Mouse (Mus musculus) forebrain, postnatal 0 days (tissue): ENCODE measurements at regions not wholly inside any gene's neighbourhood (a gene's known extent, or its start where the extent isn't known, plus 50 kb on each side); places are given as distances from the start of the nearest gene placed in this dataset.

ENCODE experiments used
- ATAC-seq: fragments of 200-750 bp; cut with Nextera tagmentation; 2 replicates; pipeline ENCODE4 v1.8.0; 2017; ENCODE audit warnings: mild to moderate bottlenecking, moderate library complexity
- DNase-seq: peaks from one replicate; pipeline ENCODE4 v3.0.0-alpha.2; 2015
- H3K27ac ChIP-seq: fragments of 300-500 bp; sonication (generic); 2 replicates; pipeline ENCODE4 v1.5.1; 2014; ENCODE audit warnings: low read depth, mild to moderate bottlenecking, antibody characterized with exemption, low read length, moderate library complexity, mixed read lengths
- H3K27me3 ChIP-seq: fragments of 300-500 bp; sonication (generic); 2 replicates; pipeline ENCODE4 v1.6.1; 2014; ENCODE audit warnings: mild to moderate bottlenecking, low read length, mixed read lengths; ENCODE audit not compliant: insufficient read depth
- H3K36me3 ChIP-seq: fragments of 300-500 bp; sonication (generic); 2 replicates; pipeline ENCODE4 v1.6.1; 2014; ENCODE audit warnings: mild to moderate bottlenecking, moderate library complexity; ENCODE audit not compliant: insufficient read depth
- H3K4me1 ChIP-seq: fragments of 300-500 bp; sonication (generic); 2 replicates; pipeline ENCODE4 v1.6.1; 2014; ENCODE audit warnings: antibody characterized with exemption; ENCODE audit not compliant: insufficient read depth
- H3K4me2 ChIP-seq: fragments of 300-500 bp; sonication (generic); 2 replicates; pipeline ENCODE4 v1.6.1; 2014; ENCODE audit warnings: low read depth, mild to moderate bottlenecking, moderate library complexity
- H3K4me3 ChIP-seq: fragments of 300-500 bp; sonication (generic); 2 replicates; pipeline ENCODE4 v1.5.1; 2014; ENCODE audit warnings: low read depth, low read length, mixed read lengths
- H3K9ac ChIP-seq: fragments of 300-500 bp; sonication (generic); 2 replicates; pipeline ENCODE4 v1.6.1; 2014; ENCODE audit warnings: mild to moderate bottlenecking
- H3K9me3 ChIP-seq: fragments of 300-500 bp; sonication (generic); 2 replicates; pipeline ENCODE4 v1.6.1; 2016; ENCODE audit warnings: low read length
- CTCF ChIP-seq: sonication (generic); IDR thresholded peaks from 2 replicates; pipeline ENCODE4 v1.5.1; 2016; ENCODE audit warnings: antibody characterized with exemption, control low read depth, low read depth
- WGBS: fragments of 180-500 bp; shearing (Covaris S2); extraction: QIAGEN DNeasy Blood & Tissue Kit; methylation state at CpG from one replicate; pipeline ENCODE4 v1.1.7; 2014; 5-methylcytosine and 5-hydroxymethylcytosine counted together

- ATAC-seq (peak; percentile 78; the same call in 1 of the 2 replicates), DNase-seq (peak; percentile 13)
- H3K9me3 ChIP-seq = no peaks in the 10 kb centered on the region
- H3K27ac ChIP-seq = no peak overlapping the region
- no peaks in the 10 kb centered on the region for H3K27me3 ChIP-seq
- H3K4me2 ChIP-seq = no peak overlapping the region
- TF ChIP-seq CTCF = no peak
- WGBS = 8% methylated on average over 1 of the region's 1 CpGs
- H3K36me3 ChIP-seq = no peaks in the 10 kb centered on the region
- H3K4me3 ChIP-seq = no peak overlapping the region
- H3K4me1 ChIP-seq = peaks cover 5% of the 10 kb centered on the region; the same call in 1 of the 2 replicates
- no peak overlapping the region for H3K9ac ChIP-seq
Measured at GRCm38 (mm10) chr16:79404064-79404463, 313.2 kb upstream of the Tmprss15 start.

- Histone ChIP-seq H3K9me3 (no peaks in the 10 kb centered on the region), H3K4me2 (no peak overlapping the region), H3K9ac (no peak overlapping the region), H3K36me3 (no peaks in the 10 kb centered on the region), H3K4me1 (peaks cover 5% of the 10 kb centered on the region; the same call in 1 of the 2 replicates), H3K27me3 (no peaks in the 10 kb centered on the region), H3K4me3 (no peak overlapping the region), H3K27ac (no peak overlapping the region)
- ATAC-seq = no peak; the same call in 1 of the 2 replicates
- 57% methylated on average over 3 of the region's 3 CpGs for WGBS
- DNase-seq = no peak
- no peak for TF ChIP-seq CTCF
Measured at GRCm38 (mm10) chr16:79400100-79400499, 309.2 kb upstream of the Tmprss15 start.

GRCm38 (mm10) chr16:79398476-79398875, 307.6 kb upstream of the Tmprss15 start:
- Histone ChIP-seq H3K9ac (no peak overlapping the region), H3K4me2 (no peak overlapping the region), H3K4me3 (no peak overlapping the region), H3K27me3 (no peaks in the 10 kb centered on the region), H3K36me3 (no peaks in the 10 kb centered on the region), H3K27ac (no peak overlapping the region), H3K9me3 (no peaks in the 10 kb centered on the region), H3K4me1 (no peaks in the 10 kb centered on the region)
- no peak for DNase-seq
- ATAC-seq = no peak
- WGBS = 78% methylated on average over 2 of the region's 2 CpGs
- no peak for TF ChIP-seq CTCF

GRCm38 (mm10) chr16:79394425-79394824, 303.5 kb upstream of the Tmprss15 start:
- no peak for ATAC-seq
- Histone ChIP-seq H3K4me1 (no peaks in the 10 kb centered on the region), H3K27ac (no peak overlapping the region), H3K4me3 (no peak overlapping the region), H3K4me2 (no peak overlapping the region), H3K9ac (no peak overlapping the region), H3K36me3 (no peaks in the 10 kb centered on the region), H3K9me3 (no peaks in the 10 kb centered on the region), H3K27me3 (no peaks in the 10 kb centered on the region)
- no peak for TF ChIP-seq CTCF
- no peak for DNase-seq

GRCm38 (mm10) chr16:79386421-79386820, 295.5 kb upstream of the Tmprss15 start:
- Histone ChIP-seq H3K9me3 (no peaks in the 10 kb centered on the region), H3K27ac (no peak overlapping the region), H3K4me2 (no peak overlapping the region), H3K4me3 (no peak overlapping the region), H3K4me1 (no peaks in the 10 kb centered on the region), H3K27me3 (no peaks in the 10 kb centered on the region), H3K9ac (no peak overlapping the region), H3K36me3 (no peaks in the 10 kb centered on the region)
- TF ChIP-seq CTCF = no peak
- ATAC-seq (no peak), DNase-seq (no peak)
- 19% methylated on average over 3 of the region's 3 CpGs for WGBS

- Histone ChIP-seq H3K4me2 (no peak overlapping the region), H3K36me3 (no peaks in the 10 kb centered on the region), H3K27ac (no peak overlapping the region), H3K9ac (no peak overlapping the region), H3K9me3 (no peaks in the 10 kb centered on the region), H3K27me3 (no peaks in the 10 kb centered on the region), H3K4me3 (no peak overlapping the region), H3K4me1 (no peaks in the 10 kb centered on the region)
- TF ChIP-seq CTCF = no peak
- DNase-seq (no peak), ATAC-seq (no peak)
Measured at GRCm38 (mm10) chr16:79350127-79350526, 259.2 kb upstream of the Tmprss15 start.

GRCm38 (mm10) chr16:79342453-79342852, 251.6 kb upstream of the Tmprss15 start:
- ATAC-seq (no peak), DNase-seq (no peak)
- Histone ChIP-seq H3K4me1 (no peaks in the 10 kb centered on the region), H3K9ac (no peak overlapping the region), H3K27ac (no peak overlapping the region), H3K4me2 (no peak overlapping the region), H3K36me3 (no peaks in the 10 kb centered on the region), H3K9me3 (no peaks in the 10 kb centered on the region), H3K27me3 (no peaks in the 10 kb centered on the region), H3K4me3 (no peak overlapping the region)
- TF ChIP-seq CTCF = no peak
- WGBS = 72% methylated on average over 3 of the region's 3 CpGs

GRCm38 (mm10) chr16:79336416-79336815, 245.5 kb upstream of the Tmprss15 start:
- H3K9ac ChIP-seq = no peak overlapping the region
- H3K4me1 ChIP-seq = no peaks in the 10 kb centered on the region
- WGBS = 73% methylated on average over 2 of the region's 2 CpGs
- no peak overlapping the region for H3K4me3 ChIP-seq
- H3K27me3 ChIP-seq = no peaks in the 10 kb centered on the region
- ATAC-seq = no peak
- no peak for TF ChIP-seq CTCF
- no peaks in the 10 kb centered on the region for H3K36me3 ChIP-seq
- H3K27ac ChIP-seq = no peak overlapping the region
- no peaks in the 10 kb centered on the region for H3K9me3 ChIP-seq
- no peak overlapping the region for H3K4me2 ChIP-seq
- DNase-seq = no peak
